Mouse (Mus musculus): ENCODE results near the gene Lrp6. TPM values are rescaled to one million over a fixed set of nuclear protein-coding genes. Genes with fewer than 3 reads are reported as not detected.

Gene Lrp6
- total RNA-seq (2023), result 62.3 TPM

DNA sequence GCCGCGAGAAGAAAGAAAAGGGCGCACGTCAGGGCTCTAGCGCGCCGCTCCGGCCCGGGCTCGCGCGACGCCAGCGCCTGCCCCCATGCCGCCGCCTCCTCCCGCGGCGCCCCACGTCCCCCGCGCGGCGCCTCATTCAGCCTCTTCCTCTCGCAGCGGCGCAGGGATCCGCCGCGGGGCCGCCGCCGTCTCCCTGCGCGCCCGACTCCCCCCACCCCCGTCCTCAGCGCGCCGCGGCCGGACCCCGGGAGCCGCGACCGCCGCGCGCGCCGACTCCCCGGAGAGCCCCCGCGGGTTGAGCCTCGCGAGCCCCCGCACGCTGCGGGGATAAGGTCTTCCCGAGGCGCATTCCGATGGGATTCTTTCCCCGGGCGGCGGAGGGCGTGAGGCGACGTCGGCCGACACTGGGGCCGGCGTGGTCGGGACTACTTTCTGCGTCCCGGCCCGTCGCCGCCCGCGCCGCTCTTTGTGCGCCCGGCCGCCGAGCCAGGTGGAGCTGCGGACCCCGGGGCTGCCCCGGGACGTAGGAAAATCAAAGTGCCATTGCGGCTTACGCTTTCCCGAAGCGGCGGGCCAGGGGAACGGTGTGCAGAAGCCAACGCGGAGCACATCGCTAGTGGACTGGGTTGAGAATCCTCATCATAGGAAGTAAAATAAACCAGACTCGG is at the start of gene Lrp6:
Gene Lrp6 (minus strand): TSS at position 148 of the 668 bp plus-strand sequence.

Other genes with a start within 250 kb of the Lrp6 start
- gene Bcl2l14, start 170.6 kb downstream of the Lrp6 start, total RNA-seq (2023), result 1.9 TPM
- 2.5 TPM for gene Mansc1, start 65.5 kb upstream of the Lrp6 start, total RNA-seq (2023)
- 11.5 TPM for gene Borcs5, start 72.5 kb upstream of the Lrp6 start, total RNA-seq (2023)
- gene Dusp16, start 225.7 kb upstream of the Lrp6 start, total RNA-seq (2023), result 5.8 TPM

Data from CD4-positive naive resting alpha-beta T cell, adult 57 days (primary cell).